Mouse (Mus musculus): ENCODE data around the gene Lrmda.

The Lrmda gene

DNA sequence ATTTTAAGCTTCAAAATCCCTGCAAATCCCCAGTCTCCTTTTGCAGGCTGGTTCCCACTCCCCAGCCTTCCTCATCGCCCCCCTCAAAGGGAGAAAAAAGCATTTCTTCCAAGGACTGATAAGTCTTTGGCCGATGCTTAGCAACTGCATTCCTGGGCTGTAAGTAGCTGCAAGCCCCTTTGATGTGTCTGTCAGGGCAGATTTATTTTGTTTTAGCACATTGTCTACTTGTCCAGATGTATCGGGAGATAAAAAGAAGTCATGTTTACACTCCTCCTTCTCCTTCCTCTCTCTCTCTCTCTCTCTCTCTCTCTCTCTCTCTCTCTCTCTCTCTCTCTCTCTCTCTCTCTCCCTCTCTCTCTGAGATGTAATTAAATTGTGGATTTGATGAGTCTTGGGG, 787.8 kb downstream of the Lrmda start:
- no peak for DNase-seq (ENCODE audit: low read depth)

DNA sequence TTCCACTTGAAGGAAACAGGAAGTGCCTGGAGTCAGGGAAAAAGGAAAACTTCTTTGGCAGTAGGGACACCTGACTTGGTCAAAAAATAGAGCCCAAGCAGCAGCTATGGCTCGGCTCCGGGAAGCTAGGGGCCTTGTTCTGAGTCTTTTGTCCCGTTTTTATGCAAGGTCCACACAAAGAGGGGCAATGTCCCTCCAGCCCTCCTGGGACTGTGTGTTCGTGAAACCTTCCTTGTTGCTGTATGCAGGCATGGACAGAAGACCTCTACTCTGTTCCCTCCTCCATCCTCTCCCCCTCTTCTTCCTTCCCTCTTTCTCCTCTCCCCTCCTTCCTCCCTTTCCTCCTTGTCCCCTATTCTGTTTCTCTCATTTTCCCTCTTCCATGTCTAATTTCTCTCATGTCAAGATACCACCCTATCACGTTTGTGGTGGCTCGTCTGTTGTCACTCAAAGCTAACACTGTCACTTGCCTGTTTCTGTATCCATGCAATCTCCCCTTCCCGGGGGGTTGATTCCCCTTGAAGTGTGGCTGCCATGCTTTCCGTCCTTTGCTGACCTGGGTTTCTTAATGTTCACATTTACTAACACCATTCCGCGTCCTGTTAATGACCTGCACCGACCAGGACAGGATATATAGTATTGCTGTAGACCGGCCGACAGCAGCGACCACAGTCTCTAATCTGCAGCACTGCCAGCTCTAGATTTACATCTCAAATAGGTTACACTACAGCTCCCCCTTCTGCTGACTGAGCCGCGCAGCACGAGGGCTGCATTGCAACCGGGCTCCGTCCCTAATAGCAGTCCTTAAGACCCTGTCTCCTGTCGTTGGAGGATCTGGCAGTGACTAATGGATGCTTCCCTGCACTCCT, 788.4 kb downstream of the Lrmda start:
- DNase-seq (ENCODE audit: low read depth) = no peak

DNA sequence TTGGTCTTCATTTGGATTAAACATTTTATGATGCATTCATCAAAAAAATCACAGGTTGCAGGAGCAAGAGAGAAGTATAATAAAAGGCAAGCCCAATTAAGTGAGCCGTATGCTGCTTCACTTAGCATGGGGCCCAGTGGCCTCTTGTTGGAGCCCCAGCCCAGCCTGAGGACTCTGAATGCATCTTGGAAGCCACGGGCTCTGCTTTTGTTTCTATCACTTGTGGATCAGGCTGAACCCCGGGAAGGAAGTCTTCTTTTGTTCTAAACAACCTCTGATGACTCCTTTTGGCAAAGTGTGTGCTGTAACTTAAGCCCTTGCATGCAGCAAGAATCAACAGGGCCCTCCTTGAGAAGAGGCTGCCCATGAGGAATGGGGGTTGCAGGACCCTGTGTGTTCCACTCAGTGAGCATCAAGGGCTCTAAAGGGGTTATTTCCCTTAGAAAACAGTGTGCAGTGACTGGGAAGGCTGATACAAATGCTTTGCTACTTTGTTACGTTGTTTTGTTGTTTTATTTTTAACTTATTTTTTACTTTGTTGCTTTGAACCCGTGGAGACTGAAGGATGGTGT, 789.2 kb downstream of the Lrmda start:
- no peak for DNase-seq (ENCODE audit: low read depth)

DNA sequence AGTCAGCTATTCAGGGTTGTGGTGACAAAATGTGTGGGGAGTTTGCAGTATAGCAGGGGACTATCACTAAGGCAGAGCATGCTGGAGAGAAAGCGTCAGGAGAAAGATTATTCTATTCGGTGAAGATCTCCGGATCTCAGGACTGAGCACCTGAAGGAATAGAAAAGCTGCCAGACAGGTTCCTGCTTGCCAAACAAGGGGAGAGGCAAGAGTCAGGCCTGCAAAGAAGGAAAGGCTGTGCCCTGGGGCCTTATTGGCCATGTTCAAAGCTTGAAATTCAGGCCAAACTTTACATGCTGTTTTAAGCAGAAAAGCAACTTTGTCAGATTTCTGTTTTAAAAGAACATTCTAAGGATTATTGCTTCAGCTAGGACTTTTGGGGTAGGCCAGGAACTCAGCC, 789.7 kb downstream of the Lrmda start:
- DNase-seq (ENCODE audit: low read depth) = no peak

DNA sequence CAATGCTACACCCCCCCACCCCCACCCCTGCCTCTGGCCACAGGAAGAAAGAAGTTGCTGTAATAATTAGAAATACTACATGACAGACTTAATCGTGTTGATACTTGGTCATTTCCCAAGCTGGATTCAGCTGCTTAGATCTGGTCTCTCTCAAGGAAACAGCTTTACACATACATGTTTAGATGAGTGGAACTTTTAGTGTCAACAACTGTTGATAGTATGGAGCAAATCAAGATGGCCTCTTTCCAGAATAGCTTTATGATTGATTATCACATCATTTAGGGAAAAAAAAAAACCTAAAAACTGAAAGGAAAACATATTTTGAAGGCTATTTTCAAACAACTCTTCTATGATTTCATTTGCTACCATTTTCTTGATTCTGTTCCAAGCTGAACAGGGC, 791.0 kb downstream of the Lrmda start:
- no peak for DNase-seq (ENCODE audit: low read depth)

DNA sequence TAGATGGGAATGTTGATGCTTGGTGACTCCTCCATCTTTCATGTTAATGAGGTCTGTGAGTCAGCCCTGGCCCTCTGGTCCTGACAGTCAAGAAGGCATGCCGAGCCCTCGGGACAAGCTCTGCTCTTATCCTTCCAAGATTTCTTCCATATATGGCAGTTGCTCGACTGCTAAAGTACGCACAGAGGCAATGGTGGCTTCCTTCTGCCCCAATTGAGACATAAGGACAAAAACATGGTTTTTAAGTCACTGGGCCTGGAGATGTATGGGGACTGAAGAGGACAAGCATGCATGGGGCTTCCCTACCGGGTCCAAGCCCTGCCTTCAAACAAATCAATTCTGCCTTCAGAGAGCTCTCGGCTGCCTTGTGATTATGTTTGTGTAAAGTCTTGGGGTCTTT, 793.3 kb downstream of the Lrmda start:
- no peak for DNase-seq (ENCODE audit: low read depth)

GRCm38 (mm10) chr14:22813389-22813788, 793.9 kb downstream of the Lrmda start:
- no peak for DNase-seq (ENCODE audit: low read depth)

DNA sequence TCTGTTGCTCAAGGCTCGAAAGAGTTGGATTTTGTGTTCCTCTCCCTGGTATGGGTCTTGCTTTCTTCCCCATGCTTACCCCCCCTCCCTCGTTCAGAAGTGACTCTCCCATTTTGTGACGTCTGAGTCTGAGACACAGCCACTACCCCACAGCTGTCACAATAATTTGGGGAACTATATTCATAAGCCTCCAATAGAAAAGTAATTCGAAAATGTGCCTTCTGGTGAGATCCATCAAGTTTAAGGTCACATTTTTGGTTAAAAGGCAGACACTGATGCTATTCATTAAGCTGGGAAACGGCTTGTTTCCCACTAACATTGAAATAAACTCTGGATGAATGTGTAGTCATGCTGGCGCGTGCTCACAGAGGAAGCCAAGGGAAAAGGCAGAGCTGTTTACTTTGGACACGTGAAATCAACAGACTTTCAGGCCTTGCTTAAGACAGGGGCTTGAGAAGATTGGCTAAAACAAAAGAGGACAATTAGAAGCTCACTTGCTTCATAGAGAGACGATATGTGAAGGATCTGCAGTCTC, 795.4 kb downstream of the Lrmda start:
- no peak for DNase-seq (ENCODE audit: low read depth)

DNA sequence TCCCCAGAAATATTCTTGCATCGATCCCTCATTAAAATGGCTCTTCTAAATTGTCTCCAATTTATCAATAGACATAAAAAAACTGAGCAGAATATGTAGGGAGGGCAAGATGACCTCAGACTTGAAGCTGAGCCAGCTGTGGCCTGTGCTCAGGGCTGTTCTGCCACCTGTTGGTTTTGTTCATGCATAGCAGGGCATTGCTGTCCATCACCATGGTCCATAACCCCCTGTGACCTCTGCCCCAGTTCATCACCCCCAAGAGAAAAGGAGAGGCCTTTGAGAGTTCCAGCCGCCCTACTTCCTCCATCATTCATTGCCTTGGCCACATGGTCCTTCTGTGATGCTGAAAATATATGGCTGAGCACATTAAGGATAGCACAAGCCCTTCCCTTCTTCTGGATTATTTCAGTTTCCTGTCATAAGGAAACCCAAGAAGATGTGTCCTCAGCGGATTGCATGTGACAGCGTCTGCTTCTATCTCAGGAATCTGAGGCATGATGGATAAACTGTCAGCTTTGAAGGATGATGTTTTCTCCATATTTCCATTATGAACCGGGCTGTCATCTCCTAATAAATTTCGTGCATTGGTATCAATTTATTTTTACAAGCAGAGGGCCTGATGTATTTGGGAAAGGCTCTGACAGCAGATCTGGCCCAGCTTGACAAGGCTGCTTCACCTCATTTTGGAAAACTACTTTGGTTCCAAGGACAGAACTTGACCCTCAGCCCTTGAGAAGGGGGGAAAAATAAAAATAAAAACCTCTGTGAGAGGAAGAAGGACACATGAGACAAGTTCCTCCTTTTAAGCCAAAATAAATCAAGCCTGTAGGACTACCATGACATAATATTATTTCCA, 798.1 kb downstream of the Lrmda start:
- no peak for DNase-seq (ENCODE audit: low read depth)

DNA sequence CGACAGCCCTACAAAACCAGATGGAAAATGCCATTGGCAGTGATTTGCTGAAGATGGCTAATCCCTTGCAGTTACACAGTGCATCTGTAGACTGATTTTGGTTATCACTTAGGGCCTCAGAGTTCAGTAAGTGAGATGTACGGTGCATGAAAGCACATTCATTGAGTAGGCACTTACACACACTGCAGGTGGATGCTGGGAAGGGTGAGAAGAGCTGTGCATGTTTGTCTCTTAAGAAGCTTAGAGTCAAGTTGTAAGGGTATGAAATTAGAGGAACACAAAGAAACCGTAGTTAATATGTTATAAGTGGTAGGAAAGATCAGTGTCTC, 798.7 kb downstream of the Lrmda start:
- no peak for DNase-seq (ENCODE audit: low read depth)

- no peak for DNase-seq (ENCODE audit: low read depth)
Measured at GRCm38 (mm10) chr14:22822942-22823341, 803.4 kb downstream of the Lrmda start.

DNA sequence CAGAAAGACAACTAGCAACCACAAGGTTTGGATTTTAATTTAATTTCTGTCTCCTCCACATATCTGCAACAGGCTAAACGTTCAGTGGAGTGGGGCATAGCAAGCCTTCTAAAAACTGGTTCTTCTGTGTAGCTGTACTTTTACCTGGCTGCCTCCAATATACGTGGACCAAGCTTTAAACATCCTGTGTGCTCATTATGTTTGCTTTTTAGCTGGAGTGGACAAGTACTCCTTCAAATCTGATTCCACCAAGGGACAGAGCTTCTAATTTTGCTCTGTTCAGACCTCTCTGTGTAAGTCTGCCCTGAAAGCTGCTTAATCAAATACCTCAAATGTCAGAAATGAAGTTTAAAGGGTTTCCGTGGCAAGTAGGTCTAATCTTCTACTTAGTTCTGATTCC, 807.3 kb downstream of the Lrmda start:
- DNase-seq (ENCODE audit: low read depth) = no peak

DNA sequence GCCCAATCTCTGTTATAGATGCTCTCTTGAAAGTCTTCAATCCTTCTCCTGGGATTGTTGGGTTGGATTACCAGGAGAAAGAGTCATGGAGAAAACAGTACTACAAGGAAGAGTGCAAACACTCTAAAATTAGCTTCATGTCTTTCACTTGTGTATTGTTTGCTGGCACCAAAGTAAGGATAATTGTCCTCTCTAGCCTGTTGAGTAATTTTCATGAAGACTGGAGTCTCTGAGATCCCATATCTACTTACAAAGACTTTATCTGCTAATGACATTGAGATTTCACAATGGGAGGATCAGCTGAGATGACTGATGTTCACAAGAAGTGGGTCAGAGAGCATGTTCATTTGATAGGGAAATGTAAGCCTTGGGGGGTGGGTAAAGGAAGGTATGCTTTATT, 817.5 kb downstream of the Lrmda start:
- DNase-seq (ENCODE audit: low read depth) = no peak

DNA sequence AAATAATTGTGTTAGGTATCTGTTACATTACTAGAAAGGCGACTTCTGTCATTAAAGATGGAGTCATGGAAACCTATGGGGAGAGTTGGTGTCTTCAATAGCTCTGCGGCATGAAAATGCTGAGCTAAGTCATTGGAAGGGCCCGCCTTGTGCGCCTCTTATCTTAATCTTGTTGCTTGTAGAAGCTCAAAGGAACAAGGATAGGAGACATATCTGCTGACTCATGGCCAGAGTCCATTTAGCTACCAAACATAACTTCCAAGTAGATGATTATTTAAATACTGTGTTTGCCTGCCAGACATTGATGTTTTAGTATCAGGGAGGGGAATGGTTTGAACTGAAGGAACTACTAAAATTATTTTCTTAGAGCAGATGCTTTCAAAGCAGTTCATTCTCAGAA, 821.6 kb downstream of the Lrmda start:
- no peak for DNase-seq (ENCODE audit: low read depth)

DNA sequence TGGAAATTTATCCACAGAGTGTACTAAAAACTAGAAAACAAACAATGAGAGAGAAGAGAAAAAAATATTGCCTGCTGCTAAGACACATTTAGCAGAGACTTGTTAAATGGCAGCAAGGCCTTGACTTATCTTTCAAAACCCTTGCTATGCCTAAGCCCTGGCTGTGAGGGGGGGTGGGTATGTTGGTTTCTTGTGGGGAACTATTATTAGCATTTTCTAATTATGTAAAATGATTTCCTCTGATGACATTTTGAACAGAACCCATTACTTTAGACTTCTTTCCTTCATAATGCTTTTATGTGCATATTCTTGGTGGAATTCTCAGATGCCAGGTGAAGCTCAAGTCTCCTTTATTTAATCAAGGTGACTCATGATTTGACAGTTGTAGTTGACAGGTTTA, 824.5 kb downstream of the Lrmda start:
- no peak for DNase-seq (ENCODE audit: low read depth)

DNA sequence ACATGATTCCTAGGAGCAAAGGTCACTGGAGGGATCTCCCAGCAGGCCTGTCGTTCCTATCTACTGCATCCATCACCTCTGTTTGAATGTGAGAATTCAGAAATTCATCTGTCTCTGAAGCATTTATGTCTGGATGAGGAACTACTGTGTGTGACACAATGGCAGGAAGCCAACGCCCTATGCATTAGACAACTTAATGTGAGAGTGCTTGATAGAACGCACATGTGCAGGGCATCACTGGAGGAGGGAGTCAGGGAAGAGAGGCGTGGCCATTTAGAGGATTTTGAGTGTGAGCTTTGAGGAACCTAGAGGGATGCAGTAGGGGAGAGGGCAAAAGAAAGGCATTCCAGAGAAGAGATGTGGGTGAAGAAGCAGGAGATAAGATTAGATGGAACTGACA, 825.9 kb downstream of the Lrmda start:
- DNase-seq (ENCODE audit: low read depth) = no peak

DNA sequence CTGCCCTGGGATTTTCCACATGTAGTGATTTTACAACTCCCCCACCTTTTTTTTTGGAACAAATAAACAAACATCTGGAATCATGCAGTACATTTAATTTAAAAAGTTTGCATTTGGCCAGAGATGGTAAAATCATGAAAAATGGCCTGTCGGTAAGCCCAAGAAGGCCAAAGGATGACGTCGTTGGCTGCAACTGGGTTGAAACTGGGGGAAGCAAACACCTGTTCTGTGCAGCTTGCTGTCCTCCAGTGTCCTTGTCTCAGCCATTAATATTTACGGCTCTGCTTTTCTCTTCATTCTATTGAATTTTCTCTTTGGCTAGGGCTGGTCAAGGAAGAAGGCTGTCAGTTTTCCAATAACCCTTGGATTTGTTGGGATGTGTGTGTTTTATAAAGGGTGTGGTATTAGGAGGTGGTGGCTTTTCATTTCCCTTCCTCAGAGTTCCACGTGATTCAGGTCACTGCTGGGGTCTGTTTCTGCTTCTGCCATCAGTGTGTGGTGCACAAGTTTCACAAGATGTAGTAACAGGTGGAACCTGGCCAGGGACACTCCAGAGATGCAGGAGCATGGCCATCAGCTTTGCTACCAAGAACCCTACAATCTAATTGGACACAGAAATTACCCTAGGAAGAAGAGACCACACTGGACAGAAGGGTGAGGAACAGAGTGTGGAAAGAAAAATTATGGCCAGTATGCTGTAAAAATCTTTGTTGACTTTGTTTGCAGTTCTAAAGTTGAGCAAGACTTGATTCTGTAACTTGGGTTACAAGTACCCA, 827.7 kb downstream of the Lrmda start:
- no peak for DNase-seq (ENCODE audit: low read depth)

GRCm38 (mm10) chr14:22849108-22849507, 829.6 kb downstream of the Lrmda start:
- no peak for DNase-seq (ENCODE audit: low read depth)

- DNase-seq (ENCODE audit: low read depth) = no peak
Measured at GRCm38 (mm10) chr14:22860631-22861030, 841.1 kb downstream of the Lrmda start.

DNA sequence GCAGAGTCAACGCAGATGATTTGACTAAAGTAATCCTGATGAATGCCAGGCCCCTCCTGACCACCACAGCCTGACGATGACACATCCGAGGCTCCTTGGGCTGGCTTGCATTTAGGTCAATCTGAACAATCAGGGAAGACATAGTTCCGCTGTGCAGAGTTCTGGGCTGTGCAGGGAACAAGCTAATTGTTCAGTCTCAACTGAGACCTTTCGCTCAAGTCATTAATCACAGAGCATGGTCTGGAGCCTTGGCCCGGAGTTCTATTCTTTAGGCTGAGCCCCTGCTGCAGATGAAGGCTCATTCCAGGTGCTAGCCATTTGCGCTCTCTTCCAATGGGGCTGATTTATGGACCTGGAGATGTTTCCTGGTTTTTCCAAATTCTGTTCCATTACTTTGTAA, 844.6 kb downstream of the Lrmda start:
- DNase-seq (ENCODE audit: low read depth) = no peak

- DNase-seq (ENCODE audit: low read depth) = no peak
Measured at GRCm38 (mm10) chr14:22874584-22874983, 855.1 kb downstream of the Lrmda start.

- no peak for DNase-seq (ENCODE audit: low read depth)
Measured at GRCm38 (mm10) chr14:22887182-22887581, 867.7 kb downstream of the Lrmda start.
